Mouse (Mus musculus): ENCODE measurements around the gene Rnf34.
A peak's percentile ranks its signal among the peaks of the same experiment; 100 is the strongest.

The Rnf34 gene

GRCm38 (mm10) chr5:122873573-122873972, 23.7 kb downstream of the Rnf34 start:
- DNase-seq, result peak; percentile 65

- peak; percentile 19 for DNase-seq
Observed at GRCm38 (mm10) chr5:122874359-122874758, 24.5 kb downstream of the Rnf34 start.

- DNase-seq, result no peak
Observed at GRCm38 (mm10) chr5:122876671-122877070, 26.8 kb downstream of the Rnf34 start.

- DNase-seq, result peak; percentile 85
Observed at GRCm38 (mm10) chr5:122880241-122880980, 30.6 kb downstream of the Rnf34 start.

GRCm38 (mm10) chr5:122881313-122881712, 31.5 kb downstream of the Rnf34 start:
- DNase-seq, result peak; percentile 94

- peak; percentile 91 for DNase-seq
Observed at GRCm38 (mm10) chr5:122882256-122883050, 32.6 kb downstream of the Rnf34 start.

- DNase-seq, result peak; percentile 84
Observed at GRCm38 (mm10) chr5:122883237-122883636, 33.4 kb downstream of the Rnf34 start.

GRCm38 (mm10) chr5:122883652-122884235, 33.9 kb downstream of the Rnf34 start:
- DNase-seq, result no peak

GRCm38 (mm10) chr5:122884594-122885348, 34.9 kb downstream of the Rnf34 start:
- DNase-seq, result no peak

GRCm38 (mm10) chr5:122887033-122887432, 37.2 kb downstream of the Rnf34 start:
- DNase-seq, result no peak

- DNase-seq, result peak; percentile 74
Observed at GRCm38 (mm10) chr5:122887926-122888611, 38.2 kb downstream of the Rnf34 start.

GRCm38 (mm10) chr5:122888612-122889214, 38.9 kb downstream of the Rnf34 start:
- peak; percentile 79 for DNase-seq

- DNase-seq, result no peak
Observed at GRCm38 (mm10) chr5:122890396-122890795, 40.5 kb downstream of the Rnf34 start.

- no peak for DNase-seq
Observed at GRCm38 (mm10) chr5:122893270-122893669, 43.4 kb downstream of the Rnf34 start.

- DNase-seq, result peak; percentile 82
Observed at GRCm38 (mm10) chr5:122894007-122894637, 44.3 kb downstream of the Rnf34 start.

- DNase-seq, result peak; percentile 87
Observed at GRCm38 (mm10) chr5:122894821-122895220, 45.0 kb downstream of the Rnf34 start.

GRCm38 (mm10) chr5:122898153-122898552, 48.3 kb downstream of the Rnf34 start:
- DNase-seq, result peak; percentile 74

- DNase-seq, result peak; percentile 91
Observed at GRCm38 (mm10) chr5:122898963-122899776, 49.3 kb downstream of the Rnf34 start.

GRCm38 (mm10) chr5:122899777-122900557, 50.1 kb downstream of the Rnf34 start:
- DNase-seq, result peak; percentile 99

Data from heart, adult 11 months (tissue).